Mouse (Mus musculus) embryo, embryonic 9.5 days (tissue): ENCODE measurements around the gene Ormdl2.
"Not testable (repeated sequence)": the region's sequence is repeated elsewhere in the genome, so short reads cannot be mapped to it uniquely, and the experiment has no call there.

ENCODE experiments used
- DNase-seq: peaks from one replicate; pipeline ENCODE4 v3.0.0-alpha.2; 2017; ENCODE audit errors: extremely low spot score

Gene Ormdl2

DNA sequence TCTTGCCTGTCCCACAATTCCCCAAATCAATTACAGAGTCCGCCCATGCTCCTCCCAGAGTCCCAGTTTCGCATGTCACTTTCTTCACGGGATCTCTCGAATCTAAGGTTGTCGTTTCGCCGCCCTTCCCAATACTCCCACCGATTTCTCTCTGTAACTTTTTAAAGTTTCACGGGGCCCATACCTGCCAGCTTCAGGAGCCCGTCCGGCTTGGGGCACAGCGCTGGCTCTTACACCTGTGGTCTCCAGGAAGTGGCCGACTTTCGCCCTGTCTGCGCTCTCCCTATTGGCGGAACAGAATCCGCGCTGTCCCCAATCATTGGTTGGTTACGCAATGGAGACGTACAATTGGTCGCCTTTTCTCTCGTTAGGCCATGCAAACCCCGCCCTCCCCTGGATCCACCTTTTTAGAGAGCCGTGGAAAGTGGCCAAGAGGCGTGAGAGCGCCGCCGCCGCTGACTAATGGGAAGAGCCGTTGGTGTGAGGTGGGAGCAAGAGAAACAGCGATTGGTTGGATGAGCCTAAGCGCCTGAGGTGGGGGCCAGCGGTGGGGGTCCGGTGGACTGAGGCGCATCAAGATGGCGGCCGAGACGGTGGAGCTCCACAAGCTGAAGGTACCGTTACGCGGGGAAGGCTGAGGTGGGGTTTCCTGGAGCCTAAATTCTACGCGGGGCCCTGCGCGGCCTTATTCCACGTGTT, at the start of gene Ormdl2:
Ormdl2 (minus strand) TSS at position 288 of the 699 bp plus-strand sequence.
- peak; percentile 99 for DNase-seq

DNA sequence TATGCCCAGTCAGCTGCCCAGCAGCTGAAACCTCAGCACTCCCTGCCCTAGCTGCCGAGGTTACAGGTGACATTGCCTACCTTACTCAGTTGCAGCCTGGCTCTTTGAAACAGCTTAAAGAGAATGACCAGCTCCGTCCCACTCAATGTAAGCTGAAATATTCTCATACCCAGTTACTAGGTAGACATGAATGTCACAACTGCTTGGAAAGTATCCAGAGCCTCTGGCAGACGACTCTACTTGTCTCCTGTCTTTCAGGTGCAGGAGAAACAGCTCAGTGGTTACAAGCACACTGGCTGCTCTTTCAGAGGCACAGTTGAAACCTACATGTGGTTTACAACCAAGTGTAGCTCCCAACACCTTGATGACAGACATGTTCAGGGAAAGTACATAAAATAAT, 48.9 kb upstream of the Ormdl2 start:
- no peak for DNase-seq

DNA sequence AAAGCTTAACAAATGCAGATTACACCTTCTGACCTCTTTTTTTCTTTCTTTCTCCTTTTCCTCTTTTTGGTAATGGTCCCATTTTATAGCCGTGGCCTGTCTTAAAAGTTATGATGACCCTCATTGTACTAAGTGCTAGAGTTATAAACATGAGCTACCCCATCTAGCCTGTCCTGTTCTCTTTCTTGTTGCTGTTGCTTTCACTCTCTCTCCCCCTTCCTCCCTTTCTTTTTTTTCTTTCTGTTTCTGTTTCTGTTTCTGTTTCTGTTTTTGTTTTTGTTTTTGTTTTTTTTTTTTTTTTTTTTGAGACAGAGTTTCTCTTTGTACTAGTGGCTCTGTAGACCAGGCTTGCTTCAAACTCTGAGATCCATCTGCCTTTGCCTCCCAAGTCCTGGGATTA, 45.1 kb upstream of the Ormdl2 start:
- no peak for DNase-seq

DNA sequence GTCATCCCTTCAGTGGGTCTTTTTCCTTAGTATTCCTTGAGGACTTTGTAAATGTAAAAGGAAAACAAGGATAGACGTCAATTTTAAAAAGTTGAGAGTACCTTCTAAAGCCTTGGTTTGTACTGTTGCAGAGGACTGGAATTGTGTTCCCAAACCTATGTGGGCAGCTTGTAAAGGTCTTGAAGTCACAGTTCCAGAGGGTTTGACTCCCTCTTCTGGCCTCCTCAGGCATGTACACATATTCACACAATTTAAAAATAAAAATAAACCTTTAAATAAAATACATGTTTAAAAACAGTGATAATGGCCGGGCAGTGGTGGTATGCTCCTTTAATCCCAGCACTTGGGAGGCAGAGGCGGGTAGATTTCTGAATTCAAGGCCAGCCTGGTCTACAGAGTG, 44.6 kb upstream of the Ormdl2 start:
- DNase-seq, result no peak

DNA sequence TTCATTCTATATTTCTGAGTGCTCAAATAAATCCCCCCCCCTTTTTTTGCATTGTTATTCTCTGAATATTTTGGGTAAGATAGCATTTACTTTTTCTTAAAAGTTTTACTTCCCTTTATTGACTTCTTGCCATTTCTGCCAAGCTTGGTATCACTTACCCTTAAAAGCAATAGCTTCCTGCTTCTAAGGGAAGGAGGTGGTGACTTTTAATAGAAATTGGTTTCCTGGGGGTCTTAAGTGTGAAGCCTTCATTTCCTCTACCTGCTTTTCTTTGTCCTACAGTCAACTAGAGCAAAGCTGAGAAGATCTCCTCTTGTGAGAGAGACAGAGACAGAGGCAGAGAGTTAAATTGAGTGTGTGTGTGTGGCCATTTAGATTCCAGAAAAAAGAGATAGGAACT, 39.7 kb upstream of the Ormdl2 start:
- DNase-seq, result no peak

DNA sequence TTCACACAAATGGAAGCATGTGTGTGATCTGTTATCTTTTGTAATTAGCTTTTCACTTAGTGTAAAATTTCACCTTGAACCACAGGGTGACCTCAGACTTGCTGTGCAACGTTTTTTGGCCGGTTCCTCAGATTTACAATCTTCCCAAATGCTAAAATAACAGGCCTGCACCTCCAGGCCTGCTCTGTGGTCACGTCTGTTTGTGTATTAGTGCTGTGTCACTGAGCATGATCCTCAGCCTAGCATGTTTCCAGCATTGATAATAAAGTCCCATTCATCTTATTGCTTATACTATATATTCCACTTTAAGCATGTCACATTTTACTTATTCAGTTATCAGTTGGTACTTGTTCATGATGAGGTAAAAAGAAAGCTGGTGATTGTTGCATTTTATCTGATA, 28.9 kb upstream of the Ormdl2 start:
- no peak for DNase-seq

DNA sequence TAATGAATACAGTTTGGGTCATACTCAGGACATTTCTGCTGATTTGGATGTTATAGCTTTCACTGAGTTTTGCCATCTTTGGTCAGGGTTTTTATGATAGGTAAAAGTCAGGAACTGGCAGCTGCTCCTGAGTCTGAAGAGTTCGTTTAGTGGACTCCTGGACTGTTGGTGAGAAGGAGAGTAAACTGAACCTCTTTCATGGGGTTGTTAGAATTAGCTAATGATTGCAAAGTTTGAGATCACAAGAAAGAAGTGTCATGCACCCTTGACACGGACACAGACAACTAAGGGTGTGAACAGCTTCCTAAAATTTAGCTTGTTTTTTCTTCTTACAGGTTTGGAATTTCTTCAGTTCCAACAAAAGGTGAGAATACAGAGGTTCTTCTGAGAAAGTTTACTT, 27.0 kb upstream of the Ormdl2 start:
- DNase-seq, result no peak

DNA sequence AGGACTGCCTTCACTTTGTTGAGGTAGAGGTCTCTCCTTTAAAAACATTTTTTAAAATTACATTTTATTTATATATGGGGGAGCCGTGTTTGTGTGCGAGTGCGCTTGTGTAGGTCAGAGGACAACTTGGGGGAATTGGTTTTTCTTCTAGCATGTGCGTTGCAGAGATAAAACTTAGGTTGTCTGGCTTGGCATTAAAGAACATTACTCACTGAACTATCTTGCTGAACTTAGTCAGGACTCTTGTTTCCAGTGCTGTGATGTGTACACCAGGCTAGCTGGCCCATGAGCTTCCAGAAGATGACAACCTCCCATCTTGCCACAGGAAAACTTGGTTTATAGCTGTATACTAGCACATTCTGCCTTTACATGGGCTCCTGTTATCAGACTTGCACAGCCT, 25.2 kb upstream of the Ormdl2 start:
- no peak for DNase-seq

DNA sequence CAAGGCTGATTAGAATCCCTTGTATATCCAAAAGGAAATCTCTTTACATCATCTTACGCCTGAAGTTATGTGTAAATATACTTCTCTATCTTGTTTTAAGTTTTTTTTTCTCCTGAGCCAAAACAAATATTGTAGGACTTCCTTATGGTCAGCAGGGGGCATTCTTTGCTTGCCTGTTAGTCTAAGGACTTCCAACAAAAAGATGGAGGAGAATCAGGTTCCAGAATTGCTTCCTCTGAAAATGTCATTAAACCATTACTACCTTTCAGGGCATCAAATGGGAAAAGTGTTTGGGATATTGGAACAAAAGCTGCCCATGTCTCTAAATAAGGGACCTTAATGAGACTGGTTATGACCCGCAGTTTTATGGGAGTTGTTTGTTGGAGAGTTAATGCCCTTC, 24.1 kb upstream of the Ormdl2 start:
- no peak for DNase-seq

DNA sequence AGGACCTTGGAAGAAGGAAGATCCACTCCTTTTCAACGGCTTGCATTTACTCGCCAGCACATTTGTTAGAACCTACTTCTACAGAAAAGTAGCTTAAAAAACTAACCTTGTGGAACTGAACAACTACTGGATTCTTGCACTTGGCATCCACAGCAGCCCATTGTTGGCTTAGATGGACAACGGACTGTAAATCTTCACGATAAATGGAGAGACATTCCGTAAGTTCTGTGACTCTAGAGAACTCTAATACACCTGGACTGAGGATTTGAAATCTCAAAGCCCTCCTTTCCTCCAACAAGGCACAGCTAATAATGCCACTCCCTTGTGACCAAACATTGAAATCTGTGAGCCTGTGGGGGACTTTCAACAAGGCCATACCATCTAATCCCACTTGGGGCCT, 21.8 kb upstream of the Ormdl2 start:
- no peak for DNase-seq

DNA sequence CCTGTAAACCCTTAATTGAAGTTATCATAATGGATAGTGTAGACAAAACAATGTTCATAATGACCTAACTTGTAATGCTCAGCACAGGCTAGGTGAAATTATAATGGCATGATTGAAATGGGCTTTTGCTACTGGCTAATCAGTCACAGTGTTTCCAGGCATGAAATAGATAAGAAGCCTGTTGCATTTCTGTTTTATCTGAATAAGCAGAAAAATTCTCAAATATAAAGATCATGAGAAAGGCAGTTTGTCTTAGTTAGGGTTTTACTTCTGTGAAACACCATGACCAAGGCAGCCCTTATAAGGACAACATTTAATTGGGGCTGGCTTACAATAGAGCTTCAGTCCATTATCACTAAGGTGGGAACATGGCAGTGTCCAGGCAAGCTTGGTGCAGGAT, 19.2 kb upstream of the Ormdl2 start:
- DNase-seq, result no peak

DNA sequence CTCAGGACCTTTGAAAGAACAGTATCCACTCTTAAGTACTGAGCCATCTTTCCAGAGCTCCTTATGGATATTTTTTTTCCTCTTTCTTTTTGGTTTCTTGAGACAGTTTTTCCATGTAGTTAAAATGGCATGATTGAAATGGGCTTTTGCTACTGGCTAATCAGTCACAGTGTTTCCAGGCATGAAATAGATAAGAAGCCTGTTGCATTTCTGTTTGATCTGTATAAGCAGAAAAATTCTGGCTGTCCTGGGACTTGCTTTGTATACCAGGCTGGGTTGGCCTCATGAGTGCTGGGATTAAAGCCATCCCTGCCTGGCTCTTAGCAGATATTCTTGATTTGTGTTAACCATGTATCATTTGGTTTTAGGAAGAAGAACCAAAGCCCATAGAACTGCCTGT, 18.0 kb upstream of the Ormdl2 start:
- no peak for DNase-seq

DNA sequence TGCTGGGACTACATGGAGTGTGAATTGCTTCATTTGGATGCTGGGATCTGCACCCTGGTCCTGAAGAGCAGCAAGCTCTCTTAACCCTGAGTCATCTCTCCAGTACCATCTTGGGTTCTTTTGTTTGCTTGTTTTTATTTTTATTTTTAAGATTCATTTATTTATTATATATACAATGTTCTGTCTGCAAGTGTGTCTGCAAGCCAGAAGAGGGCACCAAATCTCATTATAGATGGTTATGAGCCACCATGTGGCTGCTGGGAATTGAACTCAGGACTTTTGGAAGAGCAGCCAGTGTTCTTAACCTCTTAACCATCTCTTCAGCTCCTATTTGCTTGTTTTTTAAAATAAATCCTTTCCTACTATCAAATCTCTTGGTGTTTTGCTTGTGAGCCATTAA, 16.0 kb upstream of the Ormdl2 start:
- no peak for DNase-seq

DNA sequence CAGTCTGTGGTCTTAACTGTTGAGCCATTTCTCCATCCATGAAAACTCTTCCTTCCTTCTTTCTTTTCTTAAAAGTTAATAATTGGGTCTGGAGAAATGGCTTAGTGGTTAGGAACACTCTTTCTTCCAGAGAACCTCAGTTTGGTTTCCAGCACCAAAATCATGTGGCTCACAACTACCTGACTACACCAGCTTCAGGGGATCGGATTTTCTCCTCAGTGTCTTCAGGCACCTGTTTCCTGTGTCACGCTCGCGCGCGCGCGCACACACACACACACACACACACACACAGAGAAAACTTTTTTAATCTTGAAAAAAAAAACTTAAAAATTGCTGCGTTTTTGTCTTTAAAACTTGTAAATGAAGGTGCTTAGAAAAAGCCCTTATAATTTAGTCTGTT, 2.4 kb upstream of the Ormdl2 start:
- DNase-seq, result no peak

DNA sequence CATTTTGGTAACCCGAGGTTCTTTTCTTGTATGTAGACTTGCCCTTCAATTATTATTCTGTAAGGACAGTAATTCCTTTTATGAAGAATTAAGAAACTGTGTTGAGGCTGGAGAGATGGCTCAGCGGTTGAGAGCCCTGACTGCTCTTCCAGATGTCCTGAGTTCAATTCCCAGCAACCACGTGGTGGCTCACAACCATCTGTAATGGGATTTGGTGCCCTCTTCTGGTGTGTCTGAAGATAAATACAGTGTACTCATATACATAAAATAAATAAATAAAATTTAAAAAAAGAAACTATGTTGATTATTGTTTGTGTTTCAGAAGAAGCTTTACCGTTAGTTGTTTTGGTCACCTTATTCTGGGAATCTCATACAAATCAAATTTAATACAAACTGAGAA, 1.6 kb upstream of the Ormdl2 start:
- DNase-seq, result not testable (repeated sequence)

DNA sequence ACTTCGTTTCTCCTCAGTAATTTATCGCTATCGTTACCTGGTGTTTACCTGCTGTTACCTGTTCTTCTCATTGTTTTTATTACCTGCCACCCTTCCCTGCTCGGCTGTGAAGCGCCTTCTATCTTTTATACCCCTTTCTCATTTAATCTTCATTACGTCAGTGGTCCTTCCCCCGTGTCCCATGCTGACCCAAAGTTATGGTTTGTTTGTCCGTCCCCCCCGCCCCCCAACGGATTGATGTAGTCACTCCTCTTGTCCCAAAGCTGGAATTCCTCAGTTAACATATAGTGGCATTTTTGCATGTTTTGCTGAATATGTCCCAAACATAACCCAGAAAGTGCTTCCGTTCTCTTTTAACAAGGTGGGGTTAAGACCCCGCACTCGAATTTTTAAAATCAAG, 690 bp upstream of the Ormdl2 start:
- DNase-seq, result no peak

DNA sequence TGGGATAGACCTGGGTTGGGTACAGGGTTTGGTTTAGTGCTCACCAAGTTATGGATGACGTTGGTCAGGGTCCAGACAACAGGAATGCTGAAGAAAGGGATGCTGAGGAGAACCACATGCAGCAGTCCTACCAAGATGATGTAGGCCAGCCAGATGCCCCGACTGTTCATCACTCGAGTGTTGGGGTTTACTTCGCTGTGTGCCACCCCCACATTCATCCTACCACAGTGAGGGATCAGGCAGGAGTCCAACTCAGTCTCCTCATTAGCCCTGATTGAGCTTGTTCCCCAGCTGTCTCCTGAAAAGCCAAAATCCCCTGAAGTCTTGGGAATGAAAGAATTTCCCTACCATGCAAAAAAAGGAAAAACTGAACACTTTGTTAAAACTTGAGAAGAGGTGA, 1.2 kb downstream of the Ormdl2 start:
- DNase-seq, result no peak

DNA sequence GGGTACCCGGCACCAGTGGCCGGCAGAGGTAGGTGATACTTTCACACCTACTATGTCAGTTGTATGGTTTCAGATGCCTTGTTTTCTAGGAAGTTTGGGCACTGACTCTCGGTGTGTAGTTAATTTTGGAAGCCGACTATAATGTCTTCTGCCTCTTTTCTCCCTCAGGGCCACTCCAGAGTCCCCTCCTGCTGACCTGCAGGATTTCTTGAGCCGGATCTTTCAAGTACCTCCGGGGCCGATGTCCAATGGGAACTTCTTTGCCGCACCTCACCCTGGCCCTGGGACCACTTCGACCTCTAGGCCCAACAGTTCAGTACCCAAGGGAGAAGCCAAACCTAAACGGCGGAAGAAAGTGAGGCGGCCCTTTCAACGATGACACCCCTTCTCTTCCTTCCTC, 4.4 kb downstream of the Ormdl2 start, which contains the start of gene Sarnp:
Sarnp (plus strand) TSS at position 301 of the 400 bp plus-strand sequence.
- DNase-seq, result no peak

DNA sequence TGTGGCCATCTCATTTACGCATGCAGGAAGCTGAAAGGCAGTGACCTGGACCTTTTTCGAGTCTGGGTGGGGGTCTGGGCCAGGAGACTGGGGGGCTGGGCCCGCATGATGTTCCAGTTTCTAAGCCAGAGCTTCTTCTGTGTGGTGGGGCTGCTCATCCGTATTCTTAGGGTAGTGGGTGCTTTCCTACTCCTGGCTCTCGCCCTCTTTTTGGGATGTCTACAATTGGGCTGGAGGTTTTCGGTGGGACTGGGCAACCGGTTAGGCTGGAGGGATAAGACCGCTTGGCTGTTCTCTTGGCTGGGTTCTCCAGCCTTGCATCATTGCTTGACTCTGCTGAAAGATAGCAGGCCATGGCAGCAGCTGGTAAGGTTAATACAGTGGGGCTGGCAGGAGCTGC, 14.4 kb downstream of the Ormdl2 start:
- DNase-seq, result no peak

DNA sequence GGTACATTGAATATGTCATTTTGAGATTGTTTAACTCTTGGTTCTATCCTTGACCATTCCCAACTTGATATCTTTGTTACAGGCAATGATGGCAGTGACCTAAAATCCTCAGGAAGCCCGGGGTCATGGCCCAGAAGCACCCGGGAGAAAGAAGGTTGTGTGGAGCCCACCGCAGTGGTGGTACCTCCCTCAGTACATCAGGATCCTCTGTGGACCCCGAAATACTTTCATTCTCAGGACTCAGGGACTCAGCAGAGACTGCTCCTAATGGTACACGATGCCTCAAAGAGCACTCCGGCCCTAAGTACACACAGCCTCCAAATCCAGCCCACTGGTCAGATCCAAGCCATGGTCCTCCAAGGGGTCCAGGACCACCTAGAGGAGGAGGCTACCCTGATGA, 15.4 kb downstream of the Ormdl2 start:
- no peak for DNase-seq

DNA sequence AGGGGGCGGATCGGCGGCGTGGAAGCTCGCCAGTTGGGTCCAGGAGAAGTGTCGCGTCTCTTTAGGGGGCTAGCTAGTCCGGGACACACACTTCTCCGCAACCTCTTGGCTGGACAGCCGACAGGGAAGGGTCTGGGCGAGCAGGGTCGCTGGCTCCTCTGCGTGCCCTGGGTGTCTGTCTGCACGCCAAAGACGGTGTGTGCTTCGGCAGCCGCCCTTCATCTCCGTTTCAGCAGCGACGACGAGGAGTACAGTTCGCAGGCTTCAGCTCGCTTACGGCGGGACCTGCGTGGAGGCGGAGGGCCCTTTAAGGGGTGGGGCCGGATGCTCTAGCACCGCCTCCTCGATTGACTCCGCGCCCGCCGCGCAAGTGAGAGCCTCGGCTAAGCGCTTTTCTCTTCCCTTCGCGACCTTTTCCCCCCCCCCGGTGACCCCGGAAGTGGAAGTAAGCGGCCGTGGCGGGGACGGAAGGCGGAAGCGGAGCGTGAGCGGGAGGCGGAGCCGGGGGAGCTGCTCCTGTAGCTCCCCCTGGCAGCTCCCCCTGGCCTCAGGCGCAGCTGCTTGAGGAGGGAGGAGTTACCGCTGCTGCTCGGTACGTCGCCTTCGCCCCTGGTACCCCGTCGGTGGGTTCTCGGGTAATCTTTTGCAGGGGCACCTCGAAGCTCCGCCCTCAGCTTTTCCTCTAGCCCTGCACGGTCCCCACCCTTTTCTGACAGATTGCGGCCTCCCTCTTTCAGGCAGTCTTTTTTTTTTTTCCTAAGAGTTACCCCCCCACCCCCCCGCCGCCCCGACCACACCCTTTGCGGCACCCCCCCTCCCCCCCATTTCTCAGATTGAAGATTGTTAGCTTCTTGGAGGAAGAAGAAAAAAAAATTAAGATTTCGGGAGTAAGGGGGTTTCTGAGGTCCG, 16.1 kb downstream of the Ormdl2 start:
- peak; percentile 98 for DNase-seq

DNA sequence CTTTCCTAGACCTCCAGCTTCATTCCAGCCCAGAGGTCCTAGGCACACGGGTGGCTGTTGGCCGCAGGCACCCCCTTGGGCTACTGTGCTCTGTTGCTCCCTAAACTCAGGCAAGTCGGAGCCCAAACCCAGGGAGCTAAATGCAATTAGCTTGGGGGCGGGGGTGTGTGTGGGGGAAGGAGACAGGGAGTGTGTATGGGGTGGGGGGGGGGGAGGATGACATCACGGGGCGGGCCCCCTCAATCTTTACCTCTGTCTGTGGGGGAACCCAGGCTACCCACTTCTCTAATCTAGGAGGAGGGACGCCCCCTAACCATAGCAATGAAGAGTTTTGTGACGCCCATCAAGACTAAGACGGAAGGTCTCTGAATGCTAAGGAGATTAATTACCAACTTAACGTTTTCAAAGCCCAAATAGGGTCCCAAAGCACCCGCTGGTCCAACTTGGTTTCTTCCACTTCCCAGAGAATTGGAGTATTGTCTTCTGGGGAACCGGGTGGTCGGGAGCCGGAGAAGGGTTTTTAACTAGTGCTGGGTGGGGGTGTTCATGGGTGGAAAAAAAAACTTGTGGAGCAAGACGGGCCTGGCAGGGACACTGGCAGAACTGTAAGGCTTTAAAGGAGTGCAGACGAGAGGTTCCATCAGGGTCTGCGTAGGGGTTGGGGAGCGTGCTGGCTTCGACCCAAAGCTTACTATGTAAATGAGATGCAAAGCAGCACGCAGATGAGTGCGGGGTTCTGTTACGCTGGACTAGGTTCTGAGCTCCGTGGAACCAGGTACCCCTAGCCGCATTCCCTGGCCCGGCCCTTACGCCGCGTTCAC, 17.0 kb downstream of the Ormdl2 start, which contains the start of gene Tmem198b:
Tmem198b (minus strand) TSS at position 100 of the 821 bp plus-strand sequence.
- peak; percentile 89 for DNase-seq
